ENCODE assay signal across 11 mouse cellular contexts in genomic region chr11:116100385-116100784, GRCm38 (mm10). TPM values are rescaled to one million over a fixed set of nuclear protein-coding genes. Genes with fewer than 3 reads are reported as not detected.
DNase-seq lines count a peak whose midpoint lies in the region; ATAC-seq and TF ChIP-seq lines count a peak whose summit lies in the region.
"Had no signal": no experiment of that assay in that cellular context is flagged by ENCODE, and none has a peak within 500 bp of the region (broad histone marks: within the 10 kb centered on the region; RNA-seq: fewer than 3 reads in every experiment).

No protein-coding gene starts in this region.

- no peaks in the 10 kb centered on the region for H3K27me3 ChIP-seq in liver, adult 2 months (ENCODE audit: control insufficient read depth, insufficient read depth, low read length)
- no peaks in the 10 kb centered on the region; the same call in 1 of the 2 replicates for H3K27me3 ChIP-seq in liver, embryonic 12.5 days (replicated peaks)
- H3K27me3 ChIP-seq in heart, embryonic 15.5 days, result no peaks in the 10 kb centered on the region
- peaks cover 4% of the 10 kb centered on the region; the same call in 1 of the 2 replicates for H3K27me3 ChIP-seq in limb, embryonic 12.5 days
- H3K27me3 ChIP-seq: liver, embryonic 15.5 days had no signal

- DNase-seq in liver, adult 2 months (ENCODE audit: extremely low read depth, low read depth, low spot score), result peak; percentile 91
- peak; percentile 80 for DNase-seq in testis, postnatal 10 days (ENCODE audit: low spot score)
- no peak for DNase-seq in spleen, postnatal 36 days (ENCODE audit: low spot score in 2 of 2)
- DNase-seq in right cerebral cortex, postnatal 36 days (ENCODE audit: low spot score in 2 of 2), result no peak
- DNase-seq: embryo, embryonic 11 days; right cerebral cortex, postnatal 4 days had no signal

- no peaks in the 10 kb centered on the region for H3K36me3 ChIP-seq in liver, adult 2 months (ENCODE audit: control insufficient read depth, insufficient read depth, low read length)
- no peaks in the 10 kb centered on the region for H3K36me3 ChIP-seq in liver, embryonic 12.5 days
- peaks cover under 1% of the 10 kb centered on the region for H3K36me3 ChIP-seq in heart, embryonic 15.5 days
- H3K36me3 ChIP-seq in limb, embryonic 12.5 days, result no peaks in the 10 kb centered on the region
- H3K36me3 ChIP-seq: liver, embryonic 15.5 days had no signal

- no peaks in the 10 kb centered on the region; the same call in 1 of the 2 replicates for H3K79me2 ChIP-seq in liver, adult 2 months (ENCODE audit: control insufficient read depth, insufficient read depth, low read length)

- H3K4me1 ChIP-seq in liver, adult 2 months (ENCODE audit: control insufficient read depth, insufficient read depth, low read length), result peaks cover 36% of the 10 kb centered on the region
- peaks cover 72% of the 10 kb centered on the region for H3K4me1 ChIP-seq in liver, embryonic 12.5 days
- peaks cover 64% of the 10 kb centered on the region for H3K4me1 ChIP-seq in heart, embryonic 15.5 days (replicated peaks)
- peaks cover 39% of the 10 kb centered on the region for H3K4me1 ChIP-seq in limb, embryonic 12.5 days (replicated peaks)

- peak overlapping the region; percentile 85 for H3K27ac ChIP-seq in liver, adult 2 months (replicated peaks; ENCODE audit: insufficient read depth, low read depth, low read length)
- H3K27ac ChIP-seq in liver, embryonic 12.5 days, result no peak overlapping the region
- peak overlapping the region; percentile 96 for H3K27ac ChIP-seq in heart, embryonic 15.5 days
- 0 out of 2 replicates have a peak overlapping the region, but pooled peaks have one; percentile 87 for H3K27ac ChIP-seq in limb, embryonic 12.5 days

- H3K9ac ChIP-seq in liver, adult 2 months (ENCODE audit: low read depth, low read length), result peak overlapping the region; percentile 77
- H3K9ac ChIP-seq in liver, embryonic 12.5 days, result no peak overlapping the region
- no peak overlapping the region for H3K9ac ChIP-seq in heart, embryonic 15.5 days
- no peak overlapping the region for H3K9ac ChIP-seq in limb, embryonic 12.5 days (replicated peaks)
- H3K9ac ChIP-seq: liver, embryonic 15.5 days had no signal

- no peak for TF ChIP-seq CTCF in liver, adult 2 months (IDR thresholded peaks at IDR 0.05; ENCODE audit: low read depth, low read length)

- WGBS in liver, adult 2 months, result 17% methylated on average over 6 of the region's 6 CpGs
- 49% methylated on average over 6 of the region's 6 CpGs for WGBS in liver, embryonic 12.5 days (ENCODE audit: insufficient replicate concordance)
- 30% methylated on average over 6 of the region's 6 CpGs for WGBS in heart, embryonic 15.5 days
- WGBS in limb, embryonic 12.5 days, result 74% methylated on average over 6 of the region's 6 CpGs

- H3K4me3 ChIP-seq in liver, adult 2 months (ENCODE audit: insufficient read depth, low read depth, low read length), result peak overlapping the region; percentile 54
- no peak overlapping the region for H3K4me3 ChIP-seq in liver, embryonic 12.5 days
- no peak overlapping the region for H3K4me3 ChIP-seq in heart, embryonic 15.5 days
- no peak overlapping the region for H3K4me3 ChIP-seq in limb, embryonic 12.5 days (replicated peaks)
- H3K4me3 ChIP-seq: liver, embryonic 15.5 days had no signal

- no peak for ATAC-seq in liver, embryonic 12.5 days
- ATAC-seq in heart, embryonic 15.5 days (replicated peaks; ENCODE audit: insufficient number of reproducible peaks, insufficient read depth, low FRiP score, low read depth), result peak; percentile 30; the same call in 1 of the 2 replicates
- no peak for ATAC-seq in limb, embryonic 12.5 days (ENCODE audit: insufficient number of reproducible peaks, insufficient read depth, low FRiP score, low TSS enrichment, low read depth)
- ATAC-seq in cerebellum, adult (ENCODE audit: insufficient number of reproducible peaks, low FRiP score, low TSS enrichment), result no peak

- 0 out of 2 replicates have a peak, but pooled peaks cover 5% of the 10 kb centered on the region for H3K9me3 ChIP-seq in liver, embryonic 12.5 days (replicated peaks)
- H3K9me3 ChIP-seq in heart, embryonic 15.5 days (replicated peaks), result no peaks in the 10 kb centered on the region
- peaks cover 7% of the 10 kb centered on the region; the same call in 1 of the 2 replicates for H3K9me3 ChIP-seq in limb, embryonic 12.5 days
- H3K9me3 ChIP-seq: liver, embryonic 15.5 days had no signal

- peak; percentile 72 for TF ChIP-seq POLR2A in liver, adult 2 months (IDR thresholded peaks at IDR 0.05; ENCODE audit: extremely low read depth, insufficient read depth, low read length)

- H3K4me2 ChIP-seq in liver, embryonic 12.5 days, result no peak overlapping the region
- H3K4me2 ChIP-seq in heart, embryonic 15.5 days, result no peak overlapping the region
- H3K4me2 ChIP-seq in limb, embryonic 12.5 days, result no peak overlapping the region
- H3K4me2 ChIP-seq: liver, embryonic 15.5 days had no signal

RNA-seq across cellular contexts. Expression of gene Wbp2, which starts 13.6 kb away (rescaled TPM):
- total RNA-seq in liver, adult 2 months (2014; rRNA removed), result 14.8 and 24.8 TPM in 2 replicates
- 166 and 179 TPM in 2 replicates for polyA plus RNA-seq in liver, adult 2 months (2012; rRNA removed)
- polyA plus RNA-seq in liver, embryonic 12.5 days (2016; fragmentation: Nextera tagmentation; extraction: Ambion mirVana), result 76.4 and 77.8 TPM in 2 replicates
- polyA plus RNA-seq in heart, embryonic 15.5 days (2015; fragmentation: Nextera tagmentation; extraction: Ambion mirVana), result 121 and 139 TPM in 2 replicates
- polyA plus RNA-seq in limb, embryonic 12.5 days (2016; fragmentation: Nextera tagmentation; extraction: Ambion mirVana), result 33.2 and 36.6 TPM in 2 replicates

RNA-seq across cellular contexts. Expression of gene Unc13d, which starts 22.6 kb away (rescaled TPM):
- 0.37 and 0.87 TPM in 2 replicates for total RNA-seq in liver, adult 2 months (2014; rRNA removed)
- 0.54 and 1.4 TPM in 2 replicates for polyA plus RNA-seq in liver, adult 2 months (2012; rRNA removed)
- 48.9 and 50.1 TPM in 2 replicates for polyA plus RNA-seq in liver, embryonic 12.5 days (2016; fragmentation: Nextera tagmentation; extraction: Ambion mirVana)
- polyA plus RNA-seq in heart, embryonic 15.5 days (2015; fragmentation: Nextera tagmentation; extraction: Ambion mirVana), result 1.0 and 3.9 TPM in 2 replicates
- polyA plus RNA-seq in limb, embryonic 12.5 days (2016; fragmentation: Nextera tagmentation; extraction: Ambion mirVana), result 1.4 and 1.7 TPM in 2 replicates

RNA-seq across cellular contexts. Expression of gene Trim47, which starts 26.6 kb away (rescaled TPM):
- total RNA-seq in liver, adult 2 months (2014; rRNA removed), result 2.9 and 6.6 TPM in 2 replicates
- 4.2 and 4.6 TPM in 2 replicates for polyA plus RNA-seq in liver, adult 2 months (2012; rRNA removed)
- polyA plus RNA-seq in liver, embryonic 12.5 days (2016; fragmentation: Nextera tagmentation; extraction: Ambion mirVana), result 6.2 TPM in 2 replicates
- 79.1 and 91.1 TPM in 2 replicates for polyA plus RNA-seq in heart, embryonic 15.5 days (2015; fragmentation: Nextera tagmentation; extraction: Ambion mirVana)
- polyA plus RNA-seq in limb, embryonic 12.5 days (2016; fragmentation: Nextera tagmentation; extraction: Ambion mirVana), result 6.0 and 7.9 TPM in 2 replicates

RNA-seq across cellular contexts. Expression of gene Trim65, which starts 30.5 kb away (rescaled TPM):
- total RNA-seq in liver, adult 2 months (2014; rRNA removed), result 3.9 and 5.8 TPM in 2 replicates
- polyA plus RNA-seq in liver, adult 2 months (2012; rRNA removed), result 7.7 and 8.3 TPM in 2 replicates
- 1.7 and 2.0 TPM in 2 replicates for polyA plus RNA-seq in liver, embryonic 12.5 days (2016; fragmentation: Nextera tagmentation; extraction: Ambion mirVana)
- polyA plus RNA-seq in heart, embryonic 15.5 days (2015; fragmentation: Nextera tagmentation; extraction: Ambion mirVana), result 5.0 and 5.5 TPM in 2 replicates
- polyA plus RNA-seq in limb, embryonic 12.5 days (2016; fragmentation: Nextera tagmentation; extraction: Ambion mirVana), result 2.1 and 3.0 TPM in 2 replicates

RNA-seq across cellular contexts. Expression of gene Mrpl38, which starts 38.3 kb away (rescaled TPM):
- total RNA-seq in liver, adult 2 months (2014; rRNA removed), result 26.4 and 40.2 TPM in 2 replicates
- polyA plus RNA-seq in liver, adult 2 months (2012; rRNA removed), result 63.7 and 77.7 TPM in 2 replicates
- polyA plus RNA-seq in liver, embryonic 12.5 days (2016; fragmentation: Nextera tagmentation; extraction: Ambion mirVana), result 76.7 and 81.5 TPM in 2 replicates
- 90.7 and 94.4 TPM in 2 replicates for polyA plus RNA-seq in heart, embryonic 15.5 days (2015; fragmentation: Nextera tagmentation; extraction: Ambion mirVana)
- 86.9 and 90.8 TPM in 2 replicates for polyA plus RNA-seq in limb, embryonic 12.5 days (2016; fragmentation: Nextera tagmentation; extraction: Ambion mirVana)

Comparison
In these comparisons a context has a peak if more than half of its experiments do, and no peak if none do; other contexts are left out.
1. RNA of gene Unc13d, which starts 22.6 kb away (polyA plus RNA-seq): 48.9 to 50.1 TPM in liver, embryonic 12.5 days; 0.54 to 1.4 TPM in liver, adult 2 months, 1.4 to 1.7 TPM in limb, embryonic 12.5 days and 1.0 to 3.9 TPM in heart, embryonic 15.5 days; every median in the first group is over 10 times any median in the second.
2. DNase-seq: peak in liver, adult 2 months (single experiment) and testis, postnatal 10 days (single experiment); none in spleen, postnatal 36 days (0 of 2) and right cerebral cortex, postnatal 36 days (0 of 2).